Mouse (Mus musculus): ENCODE measurements at regions not wholly inside any gene's neighbourhood (a gene's known extent, or its start where the extent isn't known, plus 50 kb on each side); places are given as distances from the start of the nearest gene placed in this dataset.
A peak's percentile ranks its signal among the peaks of the same experiment; 100 is the strongest.
"Not testable (repeated sequence)": the region's sequence is repeated elsewhere in the genome, so short reads cannot be mapped to it uniquely, and the experiment has no call there.

GRCm38 (mm10) chr16:29893871-29894828 lies 170.0 kb upstream of the Hes1 start:
- intact Hi-C loops (cut with DNase I): no loop called here
- peak in 1 of 2 experiments; percentile 41 for DNase-seq

DNA sequence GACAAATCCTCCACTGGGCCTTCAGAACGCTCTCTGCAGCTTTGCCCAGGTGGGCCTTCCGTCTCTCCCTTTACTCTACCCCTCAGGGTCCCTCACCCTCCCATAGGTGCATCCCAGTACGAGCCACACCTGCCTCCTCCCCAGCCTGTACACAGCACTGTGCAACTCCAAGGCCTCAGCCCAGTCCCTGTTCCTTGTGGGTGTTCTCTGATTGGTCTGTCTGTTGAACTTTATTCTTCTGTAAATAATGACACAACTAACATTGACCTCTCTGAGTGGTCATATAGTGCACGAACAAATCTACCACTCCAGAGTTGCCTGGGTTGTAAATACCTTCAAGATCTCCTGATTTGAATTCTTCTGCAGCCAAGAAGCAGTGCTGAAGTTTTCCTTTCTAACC lies 167.8 kb upstream of the Hes1 start:
- intact Hi-C loops (cut with DNase I): no loop called here
- DNase-seq: no peak

- no peak for DNase-seq
- intact Hi-C loops (cut with DNase I): no loop called here
Observed at GRCm38 (mm10) chr16:29903510-29903909, 160.7 kb upstream of the Hes1 start.

GRCm38 (mm10) chr16:29904183-29904775 lies 159.9 kb upstream of the Hes1 start:
- intact Hi-C loops (cut with DNase I): no loop called here
- no peak for DNase-seq

DNA sequence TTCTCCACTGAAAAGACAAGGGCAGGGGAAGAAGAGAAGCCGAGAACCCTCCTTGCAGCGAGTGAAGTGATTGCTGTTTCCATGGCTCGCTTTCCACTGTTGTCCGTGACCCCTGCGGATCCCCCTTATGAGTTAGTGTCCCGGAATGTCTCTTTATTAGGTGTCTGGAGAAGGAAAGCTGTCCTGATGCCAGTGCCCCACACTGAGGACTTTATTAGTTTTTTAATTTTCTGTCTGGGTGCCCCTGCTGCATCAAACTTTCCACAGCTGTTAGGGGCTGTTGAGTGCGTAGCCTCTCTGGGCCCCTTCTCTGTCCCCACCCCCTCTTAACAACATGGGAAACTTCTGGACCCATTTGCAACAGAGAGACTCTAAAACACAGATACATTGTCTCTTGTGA lies 156.9 kb upstream of the Hes1 start:
- DNase-seq: no peak
- intact Hi-C loops (cut with DNase I): no loop called here

- intact Hi-C loops (cut with DNase I): no loop called here
- DNase-seq: no peak
Observed at GRCm38 (mm10) chr16:29908031-29908430, 156.2 kb upstream of the Hes1 start.

DNA sequence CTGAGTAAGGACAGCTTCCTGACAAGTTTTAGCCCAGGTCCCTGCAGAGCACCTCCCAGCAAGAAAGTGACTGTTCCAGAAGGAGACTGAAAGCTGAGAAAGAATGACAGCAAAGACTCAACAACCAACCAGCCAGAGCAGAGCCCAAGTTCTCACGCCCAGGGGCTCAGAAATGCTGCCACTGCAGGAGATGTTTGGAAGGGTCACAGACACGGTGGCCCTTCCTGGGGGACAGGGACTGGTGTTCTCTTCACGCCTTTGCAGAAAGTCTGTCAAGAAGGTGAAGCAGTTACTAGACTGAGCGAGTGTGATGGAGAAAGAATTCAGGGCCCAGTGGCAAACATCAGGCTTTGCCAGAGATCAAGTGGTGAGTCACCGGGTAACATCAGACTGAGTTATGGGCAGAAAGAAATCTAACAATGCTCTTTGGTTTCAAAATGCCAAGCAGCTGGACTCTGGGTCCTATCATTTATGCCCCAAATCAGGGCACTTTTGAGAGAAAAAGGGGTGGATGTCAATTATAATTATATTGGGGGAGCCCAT lies 154.2 kb upstream of the Hes1 start:
- DNase-seq: no peak
- intact Hi-C loops (cut with DNase I): no loop called here

DNA sequence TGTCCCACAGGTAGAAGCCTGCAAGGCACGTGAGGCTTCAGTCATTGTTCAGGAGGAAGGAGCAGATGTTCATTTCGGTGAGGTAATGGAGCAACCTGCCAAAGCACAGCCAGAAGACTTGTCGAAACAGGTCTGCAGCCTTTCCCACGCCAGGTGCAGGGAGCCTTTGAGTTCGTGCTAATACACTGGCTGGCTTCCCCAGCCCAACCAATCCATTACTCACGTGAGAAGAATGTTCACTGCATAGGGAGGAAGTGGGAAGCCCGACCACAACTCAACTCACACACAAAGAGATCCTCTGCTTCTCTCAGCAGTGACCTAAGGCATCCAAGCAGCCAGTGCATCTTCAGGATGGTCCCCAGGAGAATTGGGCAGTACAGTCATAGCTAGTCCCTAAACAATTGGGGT lies 153.0 kb upstream of the Hes1 start:
- intact Hi-C loops (cut with DNase I): no loop called here
- no peak for DNase-seq

DNA sequence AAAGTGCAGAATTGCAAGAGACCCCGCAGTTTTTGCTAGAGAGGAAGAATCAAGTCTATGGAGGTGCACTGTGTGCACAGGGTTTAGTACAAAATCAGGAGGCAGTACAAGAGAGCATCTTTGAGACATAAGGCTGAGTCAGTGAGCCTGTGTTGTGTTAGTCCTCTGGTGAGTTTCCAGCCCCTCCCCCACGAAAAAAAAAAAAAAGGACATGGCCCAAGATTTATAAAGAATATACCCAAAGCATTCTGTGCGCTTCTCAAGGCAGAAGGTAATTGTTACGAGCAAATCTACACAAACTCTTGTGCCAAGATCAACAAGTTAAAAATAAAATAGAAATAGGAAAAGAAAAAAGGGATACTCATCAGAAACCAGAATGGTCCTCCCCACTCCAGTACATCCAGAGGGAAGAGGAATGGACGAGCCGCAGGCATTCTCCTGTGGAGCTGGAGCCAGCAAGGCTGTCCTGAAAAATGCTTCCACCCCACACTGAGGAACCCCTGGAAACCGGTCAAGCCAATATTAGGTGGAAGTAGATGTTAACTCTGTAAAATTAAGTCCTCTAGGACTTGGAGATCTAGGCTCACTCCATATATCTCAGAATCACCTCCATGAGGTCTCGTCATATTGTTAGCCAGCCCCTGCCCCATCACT lies 150.7 kb upstream of the Hes1 start:
- intact Hi-C loops (cut with DNase I): no loop called here
- no peak for DNase-seq

- DNase-seq: peak; percentile 87 to 93
- intact Hi-C loops (cut with DNase I): no loop called here
Observed at GRCm38 (mm10) chr16:29915346-29915745, 148.8 kb upstream of the Hes1 start.

DNA sequence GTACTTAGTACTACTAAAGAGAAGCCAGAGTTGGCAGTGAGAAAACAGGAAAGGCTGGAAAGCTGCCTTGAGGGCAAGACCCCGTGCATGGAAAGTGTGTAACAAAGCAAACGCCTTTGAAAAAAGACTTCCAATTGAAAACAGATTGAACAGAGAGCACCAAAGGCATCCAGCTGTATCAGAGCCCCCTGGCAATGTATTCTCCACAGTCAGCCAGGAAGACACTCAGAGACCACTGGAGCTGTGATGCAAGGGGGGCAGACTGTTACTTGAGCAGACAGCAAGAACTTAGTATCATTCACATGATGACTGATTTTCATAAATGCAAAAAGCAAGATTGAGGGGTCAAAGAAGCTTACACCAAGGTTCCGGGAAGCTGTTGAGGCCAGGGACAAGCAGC lies 146.2 kb upstream of the Hes1 start:
- DNase-seq: no peak
- intact Hi-C loops (cut with DNase I): no loop called here

- intact Hi-C loops (cut with DNase I): no loop called here
- no peak for DNase-seq
Observed at GRCm38 (mm10) chr16:29918396-29918795, 145.8 kb upstream of the Hes1 start.

GRCm38 (mm10) chr16:29920940-29921339 lies 143.2 kb upstream of the Hes1 start:
- intact Hi-C loops (cut with DNase I): no loop called here
- DNase-seq: no peak

DNA sequence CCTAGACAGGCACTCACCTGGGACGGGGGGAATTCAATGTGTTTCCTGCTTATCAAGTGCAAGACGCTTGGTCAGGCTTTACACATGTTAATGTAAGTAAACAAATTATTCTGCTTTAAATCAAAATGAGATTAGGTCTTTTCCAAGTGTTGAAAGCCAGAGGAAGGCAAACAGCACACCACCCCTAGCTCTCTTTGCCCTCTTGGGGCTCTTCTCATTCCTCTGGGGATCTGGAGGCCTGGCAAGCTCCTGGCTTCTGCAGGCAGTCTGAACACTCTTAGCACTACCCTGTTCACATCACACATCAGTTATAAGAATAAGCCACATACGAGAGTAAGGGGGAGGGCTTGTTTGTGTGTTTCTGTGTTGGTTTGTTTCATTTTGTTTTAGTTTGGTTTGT lies 142.8 kb upstream of the Hes1 start:
- DNase-seq: no peak
- intact Hi-C loops (cut with DNase I): no loop called here

- intact Hi-C loops (cut with DNase I); DNase-seq: not testable (repeated sequence)
Observed at GRCm38 (mm10) chr16:29927276-29927675, 136.9 kb upstream of the Hes1 start.

GRCm38 (mm10) chr16:29928291-29928690 lies 135.9 kb upstream of the Hes1 start:
- intact Hi-C loops (cut with DNase I): no loop called here
- no peak for DNase-seq

- no peak for DNase-seq
- intact Hi-C loops (cut with DNase I): loop anchor here (5.0 kb wide), 1 partner anchor 50 kb away; no protein-coding TSS in a partner anchor
Observed at GRCm38 (mm10) chr16:29931746-29932351, 132.3 kb upstream of the Hes1 start.

- no peak for DNase-seq
- intact Hi-C loops (cut with DNase I): loop anchor here (5.0 kb wide), 1 partner anchor 52 kb away; no protein-coding TSS in a partner anchor
Observed at GRCm38 (mm10) chr16:29934649-29935048, 129.5 kb upstream of the Hes1 start.

DNA sequence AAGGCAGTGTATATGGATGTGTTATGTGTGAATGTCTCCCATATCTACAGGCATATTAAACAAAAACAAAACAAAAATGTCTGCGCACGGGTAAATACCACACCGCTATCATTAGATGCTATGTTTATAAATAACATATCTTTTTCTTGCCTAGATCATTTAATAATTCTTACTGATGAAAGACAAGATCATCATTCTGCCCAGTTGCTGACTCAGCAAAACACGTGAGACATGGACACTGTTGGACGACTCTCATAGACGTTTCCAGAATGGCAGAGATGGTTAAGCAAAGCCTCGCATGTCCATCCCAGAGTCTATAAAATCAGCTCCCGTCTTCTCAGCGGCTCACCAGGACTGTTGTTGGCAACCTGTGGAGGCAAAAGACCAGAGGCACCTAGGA lies 125.5 kb upstream of the Hes1 start:
- no peak for DNase-seq
- intact Hi-C loops (cut with DNase I): no loop called here

DNA sequence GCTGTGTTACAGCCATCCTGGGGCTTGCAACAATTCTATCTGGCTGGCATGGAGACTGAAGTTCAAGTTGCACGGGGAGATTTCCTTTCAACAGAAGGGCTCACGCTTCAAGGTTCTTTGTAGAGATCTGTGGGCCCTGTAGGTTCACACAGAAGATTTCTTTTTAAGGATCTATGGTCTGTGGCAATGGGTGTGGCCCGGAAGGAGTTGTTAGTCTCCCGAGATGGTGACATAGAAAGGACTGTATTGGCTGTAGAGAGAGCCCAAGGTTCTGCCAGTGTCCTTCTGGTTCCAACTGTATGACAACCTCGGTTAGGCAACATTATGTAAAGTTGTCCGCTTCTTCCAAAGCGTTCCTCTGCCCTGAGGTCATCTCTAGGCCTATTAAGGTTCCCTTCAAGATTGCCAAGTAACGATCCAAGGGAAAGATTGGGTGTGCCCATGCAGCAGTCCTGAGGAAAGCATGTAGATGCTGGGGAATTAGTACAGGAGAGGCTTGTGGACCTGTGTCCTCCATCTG lies 124.8 kb upstream of the Hes1 start:
- intact Hi-C loops (cut with DNase I): no loop called here
- DNase-seq: no peak
